Mouse (Mus musculus) layer of hippocampus, postnatal 14 days (tissue): ENCODE data around the gene Gm49510. TPM values are rescaled to one million over a fixed set of nuclear protein-coding genes. Genes with fewer than 3 reads are reported as not detected.

Source experiments
- DNase-seq, 2 experiments: peaks; one replicate each; pipeline ENCODE4 v3.0.0; 2021 to 2022; ENCODE audit warnings: low spot score in 2 of 2, mixed read lengths in 1 of 2
- long read RNA-seq, 2 experiments: library from polyadenylated mRNA; stranded (forward); transcript quantifications; one replicate each; pipeline ENCODE4 v2.0.0; 2021
- total RNA-seq, 2 experiments: library from RNA; stranded (reverse); gene quantifications; 2 replicates each; pipeline ENCODE4 v1.2.3; 2021

The Gm49510 gene
- under 1 TPM in 1 of 2 experiments, not detected in 1; 0.25 TPM for total RNA-seq
- long read RNA-seq, experiment 1, partial matches to known transcripts: 1 of 3 reads
- long read RNA-seq, experiment 1, other reads (novel, unspliced or antisense): 2 of 3 reads
- long read RNA-seq, experiment 2, partial matches to known transcripts: 0 of 1 reads
- long read RNA-seq, experiment 2, other reads (novel, unspliced or antisense): 1 of 1 reads

DNA sequence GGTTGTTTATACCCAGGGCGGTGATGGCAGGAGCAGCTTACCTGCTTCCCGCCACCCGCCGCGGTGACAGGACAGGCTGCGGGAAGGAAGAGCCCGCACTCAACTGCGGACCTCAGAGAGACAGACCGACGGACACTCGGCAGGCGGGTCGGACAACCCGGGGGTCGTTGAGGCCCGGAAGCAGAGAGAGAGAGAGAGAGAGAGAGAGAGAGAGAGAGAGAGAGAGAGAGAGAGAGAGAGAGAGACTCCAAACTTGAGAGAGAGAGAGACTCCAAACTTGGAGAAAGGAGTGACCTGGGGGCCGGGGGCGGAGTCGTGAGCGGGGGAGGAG is at the start of gene Gm49510:
Gene Gm49510, plus strand, starts transcription at position 259 of the 331 bp plus-strand sequence.
- no peak for DNase-seq

GRCm38 (mm10) chr15:78850059-78850824 is 49.2 kb upstream of the Gm49510 start:
- DNase-seq: no peak

- DNase-seq: no peak
Measured at GRCm38 (mm10) chr15:78850944-78851343, 48.5 kb upstream of the Gm49510 start.

DNA sequence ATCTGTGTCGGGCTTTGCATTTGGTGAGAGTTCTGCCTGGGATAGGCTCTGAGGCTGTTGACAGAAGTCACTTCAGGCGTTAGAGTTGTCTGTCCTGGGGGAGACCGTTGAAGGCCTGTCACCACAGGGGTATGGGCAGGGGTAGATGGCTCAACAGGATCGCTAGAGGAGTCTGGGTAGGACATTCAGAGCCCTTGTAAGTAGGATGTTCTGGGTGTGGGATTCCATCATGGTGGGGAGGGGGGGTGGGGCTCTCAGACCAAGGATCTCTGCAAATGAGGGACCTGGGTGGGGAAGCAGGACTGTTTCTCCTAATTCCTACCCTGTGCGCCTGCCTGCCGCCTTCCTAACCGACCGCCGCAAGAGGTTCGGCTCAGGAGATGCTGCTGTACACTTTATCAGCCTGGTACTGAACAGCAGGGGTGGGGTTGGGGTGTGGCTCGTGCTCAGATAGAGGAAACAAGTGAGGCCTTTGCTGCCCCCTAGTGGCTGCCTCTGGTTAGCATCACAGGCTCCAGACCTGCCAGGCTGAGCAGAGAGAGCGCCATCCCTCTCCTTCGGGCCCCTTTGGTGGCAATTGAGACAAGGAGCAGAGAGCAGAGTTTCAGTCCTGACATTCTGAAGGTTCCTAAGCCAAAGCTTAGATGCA is 47.8 kb upstream of the Gm49510 start:
- DNase-seq: peak; percentile 84 to 92

DNA sequence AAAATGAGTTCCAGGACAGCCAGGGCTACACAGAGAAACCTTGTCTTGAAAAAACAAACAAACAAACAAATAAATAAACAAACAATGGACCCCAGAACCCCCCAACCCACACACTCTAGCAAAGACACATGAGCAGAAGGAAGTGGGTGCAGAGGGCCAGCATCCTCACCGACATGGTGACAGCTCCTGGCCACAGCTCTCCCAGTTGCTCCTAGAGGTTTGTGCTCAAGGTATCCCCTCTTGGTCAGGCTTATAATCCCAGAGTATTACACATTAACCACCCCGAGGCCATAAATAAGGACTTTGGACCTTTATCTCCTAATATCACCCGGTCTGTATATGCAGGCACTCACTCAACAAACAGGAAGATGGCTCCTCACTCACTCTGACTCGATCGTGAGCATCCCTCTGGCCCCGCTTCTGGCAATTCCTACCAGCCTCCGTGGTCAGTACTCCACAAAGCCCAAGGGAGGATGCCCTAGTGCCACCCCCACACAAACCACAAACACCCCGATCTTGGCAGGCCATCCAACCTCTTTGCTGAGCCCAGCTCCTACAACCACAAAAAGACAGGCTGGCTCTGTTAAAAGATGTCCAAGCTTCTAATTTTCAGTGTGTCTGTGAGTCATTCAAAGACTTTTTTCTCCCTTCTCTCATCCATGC is 44.0 kb upstream of the Gm49510 start, which contains the start of gene Lgals2:
Gene Lgals2, minus strand, starts transcription at position 227 of the 663 bp plus-strand sequence.
- no peak for DNase-seq

DNA sequence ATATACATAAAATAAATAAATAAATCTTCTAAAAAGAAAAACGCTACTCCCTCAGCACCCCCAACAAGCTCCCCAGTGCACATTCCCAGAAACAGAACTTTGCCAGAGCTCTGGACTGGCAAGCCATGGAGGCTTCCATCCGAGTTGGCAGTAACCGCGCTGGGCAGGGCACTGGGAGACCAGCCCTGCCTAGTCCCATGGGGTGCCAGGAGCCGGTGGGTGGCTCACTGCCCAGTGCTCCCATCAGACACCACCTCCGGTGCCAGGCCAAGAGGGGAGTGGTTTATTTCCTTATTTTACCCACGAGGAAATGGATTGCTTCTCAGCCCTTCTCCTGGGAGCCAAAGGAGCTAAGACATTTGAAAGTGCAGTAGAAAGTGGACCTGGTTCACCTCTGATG is 42.5 kb upstream of the Gm49510 start:
- DNase-seq: peak; percentile 48 to 75

DNA sequence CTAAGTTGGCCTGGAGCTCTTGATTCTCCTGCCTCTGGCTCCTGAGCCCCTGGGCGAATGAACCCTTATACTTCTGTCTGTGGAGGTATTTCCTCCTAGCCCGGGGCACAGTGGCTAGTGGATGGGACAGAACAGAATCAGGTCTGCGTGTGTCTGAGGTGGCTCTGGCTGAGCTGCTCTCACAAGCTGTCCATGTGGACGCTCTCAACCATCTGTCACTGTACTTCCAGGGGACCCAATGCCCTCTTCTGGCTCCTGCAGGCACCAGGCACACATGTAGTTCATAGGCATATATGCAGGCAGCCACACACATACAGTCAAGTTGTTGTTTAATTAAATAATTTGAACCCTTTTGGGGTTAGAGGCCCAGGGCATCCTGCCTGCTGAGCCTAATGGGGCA is 40.2 kb upstream of the Gm49510 start:
- no peak for DNase-seq

DNA sequence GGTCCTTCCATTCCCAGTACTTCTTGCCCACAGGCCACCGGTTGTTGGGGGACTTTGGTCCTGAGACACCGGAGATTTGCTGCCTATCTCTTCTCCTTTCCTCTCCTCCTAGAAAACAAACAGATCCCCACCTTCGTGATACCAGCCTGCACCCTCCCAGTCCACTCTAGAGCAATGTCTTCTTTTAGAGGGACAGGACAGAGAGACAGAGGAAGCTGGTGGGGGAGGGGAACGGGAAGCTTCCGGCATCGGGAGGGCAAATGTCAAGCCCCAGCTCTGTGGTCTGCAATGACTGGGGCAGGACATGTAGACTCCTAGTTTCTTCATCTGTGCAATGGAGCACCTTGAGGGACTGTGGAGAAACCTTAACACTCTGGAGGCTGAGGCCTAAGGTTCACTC is 39.8 kb upstream of the Gm49510 start:
- no peak for DNase-seq

DNA sequence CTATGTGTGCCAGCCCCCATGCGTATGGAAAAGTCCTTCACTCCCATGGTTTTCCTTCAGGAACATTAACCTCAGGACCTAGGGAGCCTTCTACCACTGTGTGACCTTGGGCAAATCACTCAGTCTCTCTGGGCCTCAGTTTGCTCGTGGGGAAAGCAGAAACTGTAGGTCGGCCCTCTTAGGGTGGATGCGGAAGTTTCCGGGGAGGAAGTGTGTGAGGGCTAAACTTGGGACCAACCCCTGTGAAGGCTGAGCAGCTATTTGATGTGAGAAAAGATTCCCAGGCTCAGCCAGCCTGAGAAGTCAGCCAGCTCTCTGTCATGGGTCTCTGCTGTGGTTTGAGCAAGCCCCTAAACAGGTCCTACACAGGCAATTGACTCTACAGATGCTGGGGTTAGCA is 37.2 kb upstream of the Gm49510 start:
- no peak for DNase-seq

- no peak for DNase-seq
Measured at GRCm38 (mm10) chr15:78863154-78863553, 36.3 kb upstream of the Gm49510 start.

- DNase-seq: no peak
Measured at GRCm38 (mm10) chr15:78863852-78864253, 35.6 kb upstream of the Gm49510 start.

- DNase-seq: peak in 1 of 2 experiments; percentile 53
Measured at GRCm38 (mm10) chr15:78868398-78868797, 31.1 kb upstream of the Gm49510 start.

GRCm38 (mm10) chr15:78868826-78869233 is 30.6 kb upstream of the Gm49510 start:
- no peak for DNase-seq

DNA sequence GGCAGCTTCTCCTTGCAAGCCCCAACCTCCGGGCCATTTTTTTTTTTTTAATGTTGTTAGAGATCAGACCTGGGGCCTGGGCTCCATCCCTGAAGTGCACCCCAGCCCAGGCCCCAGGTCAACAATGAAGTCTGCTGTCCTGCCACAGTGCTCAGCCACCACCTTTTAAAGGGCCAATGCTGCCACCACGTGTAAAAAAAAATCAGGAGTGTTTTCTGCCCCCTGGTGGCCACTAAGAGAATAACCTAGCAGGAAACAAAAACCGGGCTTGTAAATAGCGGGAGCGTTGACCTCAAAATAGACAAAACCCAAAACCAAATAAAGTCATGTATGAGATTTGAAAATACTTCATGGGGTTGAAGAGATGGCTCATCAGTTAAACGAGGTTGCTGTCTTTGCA is 29.7 kb upstream of the Gm49510 start:
- DNase-seq: no peak

- no peak for DNase-seq
Measured at GRCm38 (mm10) chr15:78872021-78872608, 27.4 kb upstream of the Gm49510 start.

GRCm38 (mm10) chr15:78873803-78874435 is 25.5 kb upstream of the Gm49510 start:
- DNase-seq: no peak

DNA sequence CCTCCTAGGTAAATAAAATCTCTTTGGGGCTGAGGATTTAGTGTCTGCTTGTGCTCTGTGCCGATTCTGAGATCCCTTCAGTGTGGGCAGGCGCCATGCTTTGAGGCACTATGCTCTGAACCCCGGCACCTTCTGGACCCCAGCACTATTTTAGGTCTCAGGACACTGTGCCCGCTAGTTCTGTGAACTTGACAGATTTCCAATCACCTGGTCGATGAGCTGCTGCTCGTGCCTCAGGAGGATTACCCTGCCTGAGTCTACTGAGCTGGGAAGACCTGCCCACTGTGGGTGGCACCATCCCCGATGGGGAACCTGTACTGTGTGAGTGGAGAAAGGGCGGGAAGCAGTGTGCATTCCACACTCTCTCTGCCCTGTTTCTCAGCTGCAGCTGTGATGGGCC is 24.5 kb upstream of the Gm49510 start:
- no peak for DNase-seq

- DNase-seq: no peak
Measured at GRCm38 (mm10) chr15:78875537-78875936, 23.9 kb upstream of the Gm49510 start.

GRCm38 (mm10) chr15:78876258-78876696 is 23.2 kb upstream of the Gm49510 start:
- peak; percentile 77 to 79 for DNase-seq

GRCm38 (mm10) chr15:78876991-78877809 is 22.3 kb upstream of the Gm49510 start, which contains the start of gene Gga1:
Gga1 (plus strand) TSS chr15:78877190.
- DNase-seq: peak; percentile 97 to 98
